Mouse (Mus musculus) cerebellum, adult 11 months (tissue): ENCODE measurements at regions not wholly inside any gene's neighbourhood (a gene's known extent, or its start where the extent isn't known, plus 50 kb on each side); places are given as distances from the start of the nearest gene placed in this dataset.
A peak's percentile ranks its signal among the peaks of the same experiment; 100 is the strongest.

Source experiments
- DNase-seq: peaks from one replicate; pipeline ENCODE4 v3.0.0; 2022

DNA sequence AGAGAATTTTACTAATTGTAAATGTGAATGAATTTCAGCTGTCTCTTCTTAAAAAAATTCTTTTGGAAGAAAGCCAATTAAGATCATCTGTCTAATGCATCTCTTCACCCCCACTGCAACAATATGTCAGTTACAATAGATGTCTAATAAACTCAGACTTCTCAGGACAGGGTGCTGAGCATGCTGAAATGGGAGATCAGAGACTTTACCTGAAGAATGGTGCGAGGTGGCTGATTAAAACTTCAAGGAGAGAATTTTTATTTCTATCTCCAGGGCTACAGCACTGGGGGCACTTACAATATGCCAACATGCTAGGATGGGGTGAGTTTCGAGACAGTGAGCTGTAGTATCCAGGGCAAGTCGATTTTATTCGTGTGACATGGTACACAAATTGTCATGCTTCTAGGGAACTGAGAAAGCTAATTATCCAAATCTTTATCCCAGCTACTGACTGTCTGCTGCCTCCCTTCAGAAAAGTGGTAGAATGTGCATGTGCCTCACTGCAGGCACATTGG lies 449.0 kb upstream of the Fam92a start:
- DNase-seq: no peak

- no peak for DNase-seq
These were observed 448.4 kb upstream of the Fam92a start for GRCm38 (mm10) chr4:12620059-12620755.

GRCm38 (mm10) chr4:12616665-12617064 lies 444.9 kb upstream of the Fam92a start:
- no peak for DNase-seq

- DNase-seq: no peak
These were observed 439.7 kb upstream of the Fam92a start for GRCm38 (mm10) chr4:12611511-12611910.

GRCm38 (mm10) chr4:12601165-12601919 lies 429.5 kb upstream of the Fam92a start:
- no peak for DNase-seq

- DNase-seq: no peak
These were observed 424.1 kb upstream of the Fam92a start for GRCm38 (mm10) chr4:12595801-12596515.

- DNase-seq: no peak
These were observed 421.2 kb upstream of the Fam92a start for GRCm38 (mm10) chr4:12592973-12593372.

GRCm38 (mm10) chr4:12578102-12578501 lies 406.3 kb upstream of the Fam92a start:
- DNase-seq: no peak

GRCm38 (mm10) chr4:12571881-12572280 lies 400.1 kb upstream of the Fam92a start:
- DNase-seq: no peak

GRCm38 (mm10) chr4:12570689-12571088 lies 398.9 kb upstream of the Fam92a start:
- no peak for DNase-seq

GRCm38 (mm10) chr4:12567643-12568042 lies 395.8 kb upstream of the Fam92a start:
- no peak for DNase-seq

DNA sequence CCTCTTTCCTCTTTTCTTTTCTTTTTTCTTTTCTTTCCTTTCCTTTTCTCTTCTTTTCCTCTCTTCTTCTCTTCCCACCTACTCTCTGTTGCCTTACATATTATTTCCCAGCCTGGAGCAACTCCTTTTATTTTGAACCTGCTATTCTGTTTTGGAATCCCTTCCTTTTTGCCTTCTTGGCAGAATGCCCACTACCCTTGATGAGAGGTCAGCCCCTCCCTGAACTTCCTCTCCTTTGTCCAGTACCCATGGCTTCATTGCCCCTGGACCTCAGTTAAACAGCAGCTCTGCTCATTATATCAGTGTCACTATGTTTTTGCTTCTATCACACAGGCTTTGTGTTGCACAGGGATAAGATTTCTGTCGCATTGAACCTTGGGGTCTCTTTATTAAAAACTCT lies 391.2 kb upstream of the Fam92a start:
- DNase-seq: no peak

GRCm38 (mm10) chr4:12560546-12560945 lies 388.7 kb upstream of the Fam92a start:
- DNase-seq: no peak

DNA sequence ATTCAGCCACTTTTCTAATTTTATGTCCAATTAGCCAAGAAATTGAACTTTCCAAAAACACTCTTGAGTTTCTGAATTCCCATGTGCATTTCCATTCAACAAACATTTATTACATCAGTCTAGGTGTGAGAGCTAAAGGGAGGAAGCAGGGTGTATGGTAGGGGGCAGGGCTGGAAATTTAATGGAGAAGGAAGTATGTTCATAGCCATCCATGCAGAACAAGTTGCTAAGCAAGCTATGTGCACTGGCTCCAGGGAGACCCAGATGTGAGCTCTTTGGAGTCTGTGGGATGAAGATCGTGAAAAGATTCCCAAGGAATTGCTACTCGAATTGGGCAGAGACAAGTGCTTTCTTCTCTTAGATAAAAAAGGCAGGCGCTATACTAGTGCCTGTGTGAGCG lies 388.2 kb upstream of the Fam92a start:
- DNase-seq: no peak

GRCm38 (mm10) chr4:12557105-12557504 lies 385.3 kb upstream of the Fam92a start:
- DNase-seq: no peak

DNA sequence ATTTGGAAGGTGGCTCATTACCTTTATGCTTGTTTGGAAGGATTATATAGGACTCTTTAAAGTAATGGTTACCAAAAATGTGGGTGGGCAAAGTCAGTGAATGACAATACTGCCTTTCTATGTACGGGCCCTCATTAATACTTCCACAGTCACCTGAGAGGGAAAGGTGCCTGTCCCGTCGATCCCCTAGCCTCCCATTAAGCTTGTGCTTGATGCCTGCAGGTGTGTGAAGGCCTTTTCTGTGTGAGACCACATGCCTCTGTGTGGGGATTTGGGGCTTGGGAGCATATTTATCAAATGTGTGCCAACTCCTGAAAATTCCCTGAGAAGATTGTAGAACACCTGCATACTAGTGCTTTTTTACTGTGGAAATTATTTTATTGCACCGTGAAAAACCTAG lies 377.4 kb upstream of the Fam92a start:
- DNase-seq: no peak

- no peak for DNase-seq
These were observed 372.1 kb upstream of the Fam92a start for GRCm38 (mm10) chr4:12543906-12544305.

DNA sequence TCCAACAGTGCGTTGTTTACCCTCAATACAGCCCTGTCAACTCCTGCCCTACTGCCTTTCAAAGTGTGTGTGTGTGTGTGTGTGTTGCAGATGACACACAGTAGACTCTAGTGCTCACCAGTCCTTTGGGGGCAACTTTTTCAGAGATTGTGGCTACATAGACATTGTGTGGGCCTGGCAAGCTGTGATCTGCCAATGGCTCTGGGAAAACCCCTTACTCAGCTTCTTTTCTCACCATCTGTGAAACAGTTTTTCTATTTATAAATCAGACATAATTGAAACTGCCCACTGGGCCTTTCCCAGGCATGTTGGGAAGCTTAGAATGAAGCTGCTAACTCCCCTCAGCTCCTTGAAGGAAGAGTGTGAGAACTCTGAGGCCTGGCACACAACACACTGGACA lies 369.7 kb upstream of the Fam92a start:
- no peak for DNase-seq

GRCm38 (mm10) chr4:12539184-12539791 lies 367.5 kb upstream of the Fam92a start:
- no peak for DNase-seq

GRCm38 (mm10) chr4:12538694-12539121 lies 366.9 kb upstream of the Fam92a start:
- DNase-seq: peak; percentile 16

GRCm38 (mm10) chr4:12538043-12538442 lies 366.2 kb upstream of the Fam92a start:
- no peak for DNase-seq

DNA sequence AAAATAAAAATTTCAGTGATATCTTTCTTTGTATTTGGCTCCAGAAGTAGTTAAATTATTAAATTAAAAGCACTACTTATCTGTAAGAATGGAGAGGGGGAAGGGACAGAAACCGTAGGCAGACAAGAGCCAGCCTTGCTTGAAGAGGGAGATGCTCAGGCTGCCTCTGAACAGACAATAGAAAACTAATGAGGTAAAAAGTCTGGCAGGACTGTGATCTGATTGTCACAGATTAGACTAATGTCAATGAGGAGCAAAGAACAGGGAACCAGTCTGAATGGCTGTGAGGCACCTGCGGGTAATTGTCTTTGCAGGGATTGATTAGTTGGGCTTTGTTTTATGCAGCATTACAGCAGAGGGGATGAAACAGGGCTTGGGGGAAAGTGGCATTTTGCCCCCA lies 362.3 kb upstream of the Fam92a start:
- no peak for DNase-seq

- no peak for DNase-seq
These were observed 361.1 kb upstream of the Fam92a start for GRCm38 (mm10) chr4:12532961-12533360.
